Mouse (Mus musculus) kidney, adult 2 months (tissue): ENCODE results near the gene Vwa8.

ENCODE experiments used
- CTCF ChIP-seq: fragments of 200-500 bp; conservative IDR thresholded peaks from 2 replicates; pipeline ENCODE4 v1.5.1; 2011; ENCODE audit warnings: low read depth, mild to moderate bottlenecking, control low read depth, low read length, moderate library complexity, mixed read lengths; ENCODE audit not compliant: insufficient read depth, insufficient read length
- POLR2A ChIP-seq: fragments of 200-500 bp; IDR thresholded peaks from one replicate; pipeline ENCODE4 v1.6.1; 2011; ENCODE audit warnings: low read depth, low read length, control low read depth

DNA sequence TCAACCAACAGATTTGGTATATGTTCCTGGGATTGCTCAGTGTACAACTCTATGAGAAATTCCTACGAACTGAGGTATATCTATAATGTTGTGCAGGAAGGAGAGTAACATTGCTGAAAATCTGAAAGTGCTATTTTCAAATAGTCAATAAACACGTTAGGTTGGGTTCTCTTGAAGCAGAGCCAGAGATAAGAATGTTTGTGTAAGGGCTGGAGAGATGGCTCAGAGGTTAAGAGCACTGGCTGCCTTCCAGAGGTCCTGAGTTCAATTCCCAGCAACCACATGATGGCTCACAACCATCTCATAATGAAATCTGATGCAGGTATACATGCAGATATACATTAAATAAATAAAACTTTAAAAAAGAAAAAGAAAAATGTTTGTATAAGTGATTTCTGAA is 198.3 kb downstream of the Vwa8 start:
- TF ChIP-seq CTCF = no peak
- no peak for TF ChIP-seq POLR2A
